Mouse (Mus musculus): ENCODE measurements around the gene Lhx4.

Lhx4 gene

GRCm38 (mm10) chr1:155704182-155704581 lies 47.3 kb downstream of the Lhx4 start:
- Histone ChIP-seq H3K36me3 (ENCODE audit: insufficient read depth, low read length) (no peaks in the 10 kb centered on the region), H3K4me3 (replicated peaks; ENCODE audit: low read length) (no peak overlapping the region), H3K27me3 (ENCODE audit: insufficient read depth, low read length) (0 out of 2 replicates have a peak, but pooled peaks cover 3% of the 10 kb centered on the region), H3K4me1 (replicated peaks; ENCODE audit: low read depth, low read length) (no peaks in the 10 kb centered on the region), H3K9me3 (ENCODE audit: low read length) (no peaks in the 10 kb centered on the region)
- TF ChIP-seq NANOG (IDR thresholded peaks at IDR 0.05; ENCODE audit: borderline replicate concordance, low read length) (no peak), CTCF (conservative IDR thresholded peaks at IDR 0.05; ENCODE audit: low read length) (no peak), POU5F1 (IDR thresholded peaks at IDR 0.05; ENCODE audit: borderline replicate concordance, low read length) (no peak)

- Histone ChIP-seq H3K36me3 (ENCODE audit: insufficient read depth, low read length) (no peaks in the 10 kb centered on the region), H3K4me3 (replicated peaks; ENCODE audit: low read length) (no peak overlapping the region), H3K27me3 (ENCODE audit: insufficient read depth, low read length) (0 out of 2 replicates have a peak, but pooled peaks cover 3% of the 10 kb centered on the region), H3K9me3 (ENCODE audit: low read length) (no peaks in the 10 kb centered on the region), H3K4me1 (replicated peaks; ENCODE audit: low read depth, low read length) (0 out of 2 replicates have a peak, but pooled peaks cover 4% of the 10 kb centered on the region)
- TF ChIP-seq POU5F1 (IDR thresholded peaks at IDR 0.05; ENCODE audit: borderline replicate concordance, low read length) (no peak), CTCF (conservative IDR thresholded peaks at IDR 0.05; ENCODE audit: low read length) (no peak), NANOG (IDR thresholded peaks at IDR 0.05; ENCODE audit: borderline replicate concordance, low read length) (no peak)
Observed at GRCm38 (mm10) chr1:155703191-155703680, 48.2 kb downstream of the Lhx4 start.

GRCm38 (mm10) chr1:155700886-155701285 lies 50.6 kb downstream of the Lhx4 start:
- H3K4me3 ChIP-seq (replicated peaks; ENCODE audit: low read length): no peak overlapping the region
- TF ChIP-seq CTCF (conservative IDR thresholded peaks at IDR 0.05; ENCODE audit: low read length) (no peak), NANOG (IDR thresholded peaks at IDR 0.05; ENCODE audit: borderline replicate concordance, low read length) (no peak), POU5F1 (IDR thresholded peaks at IDR 0.05; ENCODE audit: borderline replicate concordance, low read length) (no peak)
- no peaks in the 10 kb centered on the region for H3K9me3 ChIP-seq (ENCODE audit: low read length)
- 0 out of 2 replicates have a peak, but pooled peaks cover 5% of the 10 kb centered on the region for H3K4me1 ChIP-seq (replicated peaks; ENCODE audit: low read depth, low read length)
- no peaks in the 10 kb centered on the region for H3K36me3 ChIP-seq (ENCODE audit: insufficient read depth, low read length)
- H3K27me3 ChIP-seq (ENCODE audit: insufficient read depth, low read length): 0 out of 2 replicates have a peak, but pooled peaks cover 3% of the 10 kb centered on the region

GRCm38 (mm10) chr1:155698373-155699159 lies 52.9 kb downstream of the Lhx4 start:
- Histone ChIP-seq H3K36me3 (ENCODE audit: insufficient read depth, low read length) (no peaks in the 10 kb centered on the region), H3K27me3 (ENCODE audit: insufficient read depth, low read length) (0 out of 2 replicates have a peak, but pooled peaks cover 3% of the 10 kb centered on the region), H3K4me3 (replicated peaks; ENCODE audit: low read length) (no peak overlapping the region), H3K4me1 (replicated peaks; ENCODE audit: low read depth, low read length) (0 out of 2 replicates have a peak, but pooled peaks cover 5% of the 10 kb centered on the region), H3K9me3 (ENCODE audit: low read length) (no peaks in the 10 kb centered on the region)
- no peak for TF ChIP-seq POU5F1 (IDR thresholded peaks at IDR 0.05; ENCODE audit: borderline replicate concordance, low read length)
- no peak for TF ChIP-seq NANOG (IDR thresholded peaks at IDR 0.05; ENCODE audit: borderline replicate concordance, low read length)
- TF ChIP-seq CTCF (conservative IDR thresholded peaks at IDR 0.05; ENCODE audit: low read length): no peak

GRCm38 (mm10) chr1:155693443-155693842 lies 58.0 kb downstream of the Lhx4 start:
- Histone ChIP-seq H3K4me1 (replicated peaks; ENCODE audit: low read depth, low read length) (0 out of 2 replicates have a peak, but pooled peaks cover 3% of the 10 kb centered on the region), H3K9me3 (ENCODE audit: low read length) (no peaks in the 10 kb centered on the region), H3K36me3 (ENCODE audit: insufficient read depth, low read length) (no peaks in the 10 kb centered on the region), H3K4me3 (replicated peaks; ENCODE audit: low read length) (no peak overlapping the region), H3K27me3 (ENCODE audit: insufficient read depth, low read length) (no peaks in the 10 kb centered on the region)
- TF ChIP-seq CTCF (conservative IDR thresholded peaks at IDR 0.05; ENCODE audit: low read length) (no peak), POU5F1 (IDR thresholded peaks at IDR 0.05; ENCODE audit: borderline replicate concordance, low read length) (no peak), NANOG (IDR thresholded peaks at IDR 0.05; ENCODE audit: borderline replicate concordance, low read length) (no peak)

- TF ChIP-seq POU5F1 (IDR thresholded peaks at IDR 0.05; ENCODE audit: borderline replicate concordance, low read length) (no peak), NANOG (IDR thresholded peaks at IDR 0.05; ENCODE audit: borderline replicate concordance, low read length) (no peak), CTCF (conservative IDR thresholded peaks at IDR 0.05; ENCODE audit: low read length) (no peak)
- no peaks in the 10 kb centered on the region for H3K9me3 ChIP-seq (ENCODE audit: low read length)
- H3K4me3 ChIP-seq (replicated peaks; ENCODE audit: low read length): no peak overlapping the region
- H3K4me1 ChIP-seq (replicated peaks; ENCODE audit: low read depth, low read length): no peaks in the 10 kb centered on the region
- H3K27me3 ChIP-seq (ENCODE audit: insufficient read depth, low read length): no peaks in the 10 kb centered on the region
- H3K36me3 ChIP-seq (ENCODE audit: insufficient read depth, low read length): no peaks in the 10 kb centered on the region
Observed at GRCm38 (mm10) chr1:155693026-155693425, 58.5 kb downstream of the Lhx4 start.

- TF ChIP-seq POU5F1 (IDR thresholded peaks at IDR 0.05; ENCODE audit: borderline replicate concordance, low read length) (no peak), NANOG (IDR thresholded peaks at IDR 0.05; ENCODE audit: borderline replicate concordance, low read length) (no peak), CTCF (conservative IDR thresholded peaks at IDR 0.05; ENCODE audit: low read length) (no peak)
- Histone ChIP-seq H3K9me3 (ENCODE audit: low read length) (no peaks in the 10 kb centered on the region), H3K27me3 (ENCODE audit: insufficient read depth, low read length) (no peaks in the 10 kb centered on the region), H3K4me1 (replicated peaks; ENCODE audit: low read depth, low read length) (no peaks in the 10 kb centered on the region), H3K4me3 (replicated peaks; ENCODE audit: low read length) (no peak overlapping the region), H3K36me3 (ENCODE audit: insufficient read depth, low read length) (no peaks in the 10 kb centered on the region)
Observed at GRCm38 (mm10) chr1:155692230-155692629, 59.3 kb downstream of the Lhx4 start.

GRCm38 (mm10) chr1:155689558-155689957 lies 61.9 kb downstream of the Lhx4 start:
- TF ChIP-seq CTCF (conservative IDR thresholded peaks at IDR 0.05; ENCODE audit: low read length) (no peak), NANOG (IDR thresholded peaks at IDR 0.05; ENCODE audit: borderline replicate concordance, low read length) (no peak), POU5F1 (IDR thresholded peaks at IDR 0.05; ENCODE audit: borderline replicate concordance, low read length) (no peak)
- H3K36me3 ChIP-seq (ENCODE audit: insufficient read depth, low read length): no peaks in the 10 kb centered on the region
- H3K9me3 ChIP-seq (ENCODE audit: low read length): no peaks in the 10 kb centered on the region
- no peak overlapping the region for H3K4me3 ChIP-seq (replicated peaks; ENCODE audit: low read length)
- H3K27me3 ChIP-seq (ENCODE audit: insufficient read depth, low read length): no peaks in the 10 kb centered on the region
- 0 out of 2 replicates have a peak, but pooled peaks cover 5% of the 10 kb centered on the region for H3K4me1 ChIP-seq (replicated peaks; ENCODE audit: low read depth, low read length)
